ENCODE assay signal across 8 mouse cellular contexts in the genomic region with DNA sequence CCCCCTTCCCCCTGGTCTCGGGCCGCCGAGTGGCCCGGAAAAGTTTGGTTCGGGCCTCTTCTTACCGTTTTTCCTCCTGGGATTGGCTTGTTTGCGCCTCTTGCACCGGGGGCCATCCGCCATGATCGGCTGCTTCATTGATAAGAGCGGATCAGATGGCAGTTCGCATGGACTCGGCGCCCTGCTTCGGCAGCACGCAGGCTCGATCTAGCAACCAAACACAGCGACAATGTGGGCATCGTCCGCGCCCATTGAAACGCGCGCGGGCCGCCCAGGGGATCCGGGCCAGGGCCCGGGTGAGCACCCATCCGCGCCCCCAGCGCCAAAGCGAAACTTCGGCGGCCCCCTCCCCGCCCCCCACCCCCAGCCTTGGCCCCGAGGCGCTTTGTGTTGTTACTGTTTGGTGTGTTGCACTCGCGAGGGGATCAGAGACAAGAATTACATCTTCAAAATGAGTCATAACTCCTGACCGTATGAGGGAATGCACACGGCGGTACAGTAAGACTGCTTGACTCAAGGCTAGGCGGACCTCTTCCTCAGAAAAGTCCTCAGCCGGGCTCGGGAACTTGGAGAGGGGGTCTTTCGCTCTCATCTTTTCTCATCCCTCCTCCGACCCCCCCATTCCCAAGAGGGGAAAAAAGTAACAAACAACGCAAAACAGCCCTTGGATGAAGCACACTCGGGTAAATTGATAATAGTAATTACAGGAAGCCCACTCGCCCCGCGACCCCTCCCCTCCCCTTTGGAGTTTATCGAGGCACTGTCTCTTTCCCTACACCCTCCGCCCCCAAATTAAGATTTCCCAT. TPM values are rescaled to one million over a fixed set of nuclear protein-coding genes. Genes with fewer than 3 reads are reported as not detected.
A peak's percentile ranks its signal among the peaks of the same experiment; 100 is the strongest.
DNase-seq lines count a peak whose midpoint lies in the region; ATAC-seq and TF ChIP-seq lines count a peak whose summit lies in the region.

No protein-coding gene starts in this region.

- intact Hi-C loops in gastrocnemius, postnatal 14 days (cut with DNase I; ENCODE audit: low total_unique reads) = loop anchor here (10.0 kb wide), 1 partner anchor 185 kb away; a partner anchor contains a TSS

- peak overlapping the region; percentile 98 for H3K9ac ChIP-seq in liver, embryonic 15.5 days

- peak; percentile 30 for ATAC-seq in inflammation-experienced regulatory T-cells, adult 6 months
- peak; percentile 78 for ATAC-seq in liver, embryonic 15.5 days (ENCODE audit: insufficient read depth)

- peaks cover 54% of the 10 kb centered on the region for H3K4me1 ChIP-seq in liver, embryonic 15.5 days (replicated peaks)
- peaks cover 20% of the 10 kb centered on the region for H3K4me1 ChIP-seq in thymus, adult 2 months (replicated peaks; ENCODE audit: control insufficient read depth, insufficient read depth, low read length)

- peak; percentile 98 for DNase-seq in heart, adult 11 months
- no peak for DNase-seq in heart, adult 8-10 months (ENCODE audit: low spot score)
- DNase-seq in adrenal gland, postnatal 36 days = peak; percentile 69 to 77
- peak; percentile 20 for DNase-seq in gastrocnemius, postnatal 14 days
- peak; percentile 55 to 56 for DNase-seq in natural killer cell, adult 2 months (ENCODE audit: low spot score in 2 of 2)
- DNase-seq in thymus, adult 2 months = peak; percentile 49

- peak overlapping the region; percentile 91 for H3K27ac ChIP-seq in liver, embryonic 15.5 days (replicated peaks)
- no peak overlapping the region; the same call in 1 of the 2 replicates for H3K27ac ChIP-seq in thymus, adult 2 months (ENCODE audit: control insufficient read depth, insufficient read depth, low read length)

- 0 out of 2 replicates have a peak, but pooled peaks cover 3% of the 10 kb centered on the region for H3K36me3 ChIP-seq in liver, embryonic 15.5 days (replicated peaks)
- no peaks in the 10 kb centered on the region for H3K36me3 ChIP-seq in thymus, adult 2 months (ENCODE audit: control insufficient read depth, insufficient read depth, low read length)

- TF ChIP-seq CTCF in thymus, adult 2 months (IDR thresholded peaks at IDR 0.05; ENCODE audit: borderline replicate concordance, control insufficient read depth, extremely low read depth, insufficient read depth, low read length, poor library complexity) = no peak

- peak overlapping the region; percentile 88 for H3K4me2 ChIP-seq in liver, embryonic 15.5 days

- peaks cover 3% of the 10 kb centered on the region; the same call in 1 of the 2 replicates for H3K27me3 ChIP-seq in liver, embryonic 15.5 days
- peaks cover 5% of the 10 kb centered on the region; the same call in 1 of the 2 replicates for H3K27me3 ChIP-seq in thymus, adult 2 months (ENCODE audit: control insufficient read depth, insufficient read depth, low read length)

- WGBS in liver, embryonic 15.5 days (ENCODE audit: insufficient replicate concordance) = under 1% methylated on average over 54 of the region's 54 CpGs
- WGBS in thymus, adult 2 months = 1% methylated on average over 54 of the region's 54 CpGs

- no peaks in the 10 kb centered on the region for H3K9me3 ChIP-seq in liver, embryonic 15.5 days (replicated peaks)

- peak overlapping the region; percentile 92 for H3K4me3 ChIP-seq in liver, embryonic 15.5 days (replicated peaks)
- peak overlapping the region; percentile 96 for H3K4me3 ChIP-seq in thymus, adult 2 months (ENCODE audit: control insufficient read depth, insufficient read depth, low read length)

- TF ChIP-seq POLR2A in thymus, adult 2 months (IDR thresholded peaks at IDR 0.05; ENCODE audit: control insufficient read depth, extremely low read depth, insufficient read depth, low read length, poor library complexity) = no peak

RNA-seq across cellular contexts. Expression of a gene that starts 7.0 kb away (rescaled TPM):
- 10 to 100 TPM; 41.1 to 54.9 (median 50.8) TPM for total RNA-seq in heart, adult 8-10 months (2022)
- total RNA-seq in adrenal gland, postnatal 36 days (2021) = 100 to 1,000 TPM; 173 to 184 TPM
- total RNA-seq in gastrocnemius, postnatal 14 days (2021) = 10 to 100 TPM; 40.8 to 59.9 TPM
- 1 to 10 TPM in 1 of 3 experiments, under 1 TPM in 2; 0.66 to 6.7 (median 0.91) TPM for polyA plus RNA-seq in inflammation-experienced regulatory T-cells, adult 6 months (2017; shearing (Covaris generic))
- polyA plus RNA-seq in liver, embryonic 15.5 days (2015; fragmentation: Nextera tagmentation; extraction: Ambion mirVana) = 11.2 and 12.1 TPM in 2 replicates
- 6.5 and 8.7 TPM in 2 replicates for polyA plus RNA-seq in thymus, adult 2 months (2012; rRNA removed)
